In the genomic region with DNA sequence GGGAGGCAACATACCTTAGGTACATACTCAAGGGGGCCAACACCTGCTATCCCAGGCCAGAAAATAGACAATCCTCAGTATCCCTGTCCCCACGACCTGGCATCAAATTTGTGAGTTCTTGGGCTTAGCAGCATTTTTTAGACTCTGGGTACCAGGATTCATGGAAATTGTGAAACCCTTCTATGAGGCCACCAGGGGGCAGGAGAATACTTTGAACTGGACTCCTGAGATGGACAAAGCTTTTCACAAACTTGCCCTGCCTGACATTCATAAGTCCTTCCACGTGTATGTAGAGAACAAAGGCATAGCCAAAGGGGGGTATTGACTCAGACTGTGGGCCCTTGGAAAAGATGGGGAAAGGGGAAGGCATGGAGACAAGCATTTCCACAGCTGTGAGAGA, we compare ENCODE assay signal across 8 mouse cellular contexts. TPM values are rescaled to one million over a fixed set of nuclear protein-coding genes. Genes with fewer than 3 reads are reported as not detected.
DNase-seq lines count a peak whose midpoint lies in the region; ATAC-seq and TF ChIP-seq lines count a peak whose summit lies in the region.
"Had no signal": no experiment of that assay in that cellular context is flagged by ENCODE, and none has a peak within 500 bp of the region (broad histone marks: within the 10 kb centered on the region; RNA-seq: fewer than 3 reads in every experiment).

No protein-coding gene starts in this region.

- DNase-seq in kidney, adult 8-10 months: peak; percentile 31 to 53
- DNase-seq in CD4-positive helper T cell, adult 2 months (ENCODE audit: low read depth, low spot score): peak; percentile 12
- peak; percentile 14 for DNase-seq in T-cell, adult 2 months (ENCODE audit: low spot score)
- no peak for DNase-seq in heart, postnatal 0 days (ENCODE audit: low spot score)
- DNase-seq in neural tube, embryonic 11.5 days (ENCODE audit: low spot score): peak; percentile 23
- no peak for DNase-seq in layer of hippocampus, adult 9-10 months (ENCODE audit: low spot score)

- no peak overlapping the region for H3K4me2 ChIP-seq in kidney, embryonic 14.5 days (replicated peaks; ENCODE audit: low read depth, low read length)
- H3K4me2 ChIP-seq in heart, postnatal 0 days (ENCODE audit: low read depth, low read length): no peak overlapping the region
- no peak overlapping the region for H3K4me2 ChIP-seq in neural tube, embryonic 11.5 days (ENCODE audit: low read depth)
- H3K4me2 ChIP-seq: neural tube, embryonic 13.5 days had no signal

- H3K9ac ChIP-seq in kidney, embryonic 14.5 days (ENCODE audit: low read depth, low read length): no peak overlapping the region
- H3K9ac ChIP-seq in heart, postnatal 0 days (replicated peaks; ENCODE audit: low read depth, low read length): no peak overlapping the region
- H3K9ac ChIP-seq in neural tube, embryonic 11.5 days (ENCODE audit: low read length): no peak overlapping the region
- H3K9ac ChIP-seq: neural tube, embryonic 13.5 days had no signal

- H3K4me3 ChIP-seq in kidney, embryonic 14.5 days (ENCODE audit: low read length): no peak overlapping the region
- H3K4me3 ChIP-seq in heart, postnatal 0 days (ENCODE audit: low read depth, low read length): no peak overlapping the region
- H3K4me3 ChIP-seq in neural tube, embryonic 11.5 days (ENCODE audit: low read depth, low read length): no peak overlapping the region
- H3K4me3 ChIP-seq: neural tube, embryonic 13.5 days had no signal

- no peaks in the 10 kb centered on the region for H3K27me3 ChIP-seq in kidney, embryonic 14.5 days (ENCODE audit: control insufficient read depth, insufficient read depth, low read length)
- H3K27me3 ChIP-seq in heart, postnatal 0 days (ENCODE audit: control insufficient read depth, insufficient read depth, low read length): no peaks in the 10 kb centered on the region
- H3K27me3 ChIP-seq in neural tube, embryonic 11.5 days (ENCODE audit: control insufficient read depth, insufficient read depth, low read length): no peaks in the 10 kb centered on the region
- H3K27me3 ChIP-seq: neural tube, embryonic 13.5 days had no signal

- TF ChIP-seq EP300 in heart, postnatal 0 days (IDR thresholded peaks at IDR 0.05; ENCODE audit: low read depth): no peak

- H3K9me3 ChIP-seq in kidney, embryonic 14.5 days (ENCODE audit: control insufficient read depth, low read length): peaks cover 22% of the 10 kb centered on the region
- H3K9me3 ChIP-seq in heart, postnatal 0 days (replicated peaks; ENCODE audit: control insufficient read depth, low read length): peaks cover 28% of the 10 kb centered on the region
- peaks cover 10% of the 10 kb centered on the region for H3K9me3 ChIP-seq in neural tube, embryonic 11.5 days (ENCODE audit: control insufficient read depth, low read length)

- ATAC-seq in kidney, embryonic 14.5 days (ENCODE audit: low FRiP score, low TSS enrichment): no peak
- no peak for ATAC-seq in heart, postnatal 0 days (ENCODE audit: insufficient read depth, low read depth)
- no peak for ATAC-seq in neural tube, embryonic 11.5 days (ENCODE audit: insufficient read depth, low FRiP score, low TSS enrichment)

- H3K4me1 ChIP-seq in kidney, embryonic 14.5 days (ENCODE audit: control insufficient read depth, insufficient read depth, low read length): no peaks in the 10 kb centered on the region
- no peaks in the 10 kb centered on the region for H3K4me1 ChIP-seq in heart, postnatal 0 days (ENCODE audit: control insufficient read depth, insufficient read depth)
- H3K4me1 ChIP-seq in neural tube, embryonic 11.5 days (ENCODE audit: control insufficient read depth, insufficient read depth, low read length): no peaks in the 10 kb centered on the region
- H3K4me1 ChIP-seq: neural tube, embryonic 13.5 days had no signal

- 37% methylated on average over 2 of the region's 2 CpGs for WGBS in kidney, embryonic 14.5 days
- 40% methylated on average over 2 of the region's 2 CpGs for WGBS in heart, postnatal 0 days
- 44% methylated on average over 2 of the region's 2 CpGs for WGBS in neural tube, embryonic 11.5 days

- H3K36me3 ChIP-seq in kidney, embryonic 14.5 days (ENCODE audit: control insufficient read depth, insufficient read depth, low read length): no peaks in the 10 kb centered on the region
- peaks cover 6% of the 10 kb centered on the region; the same call in 1 of the 2 replicates for H3K36me3 ChIP-seq in heart, postnatal 0 days (replicated peaks; ENCODE audit: control insufficient read depth, insufficient read depth, low read length)
- H3K36me3 ChIP-seq in neural tube, embryonic 11.5 days (ENCODE audit: control insufficient read depth, insufficient read depth, low read length): no peaks in the 10 kb centered on the region
- H3K36me3 ChIP-seq: neural tube, embryonic 13.5 days had no signal

- H3K27ac ChIP-seq in kidney, embryonic 14.5 days (ENCODE audit: low read depth, low read length): no peak overlapping the region
- no peak overlapping the region for H3K27ac ChIP-seq in heart, postnatal 0 days (ENCODE audit: low read depth)
- H3K27ac ChIP-seq in neural tube, embryonic 11.5 days (ENCODE audit: low read depth, low read length): no peak overlapping the region
- H3K27ac ChIP-seq: neural tube, embryonic 13.5 days had no signal

- peak; percentile 47 for TF ChIP-seq CTCF in heart, postnatal 0 days (IDR thresholded peaks at IDR 0.05; ENCODE audit: low read depth)

RNA-seq across cellular contexts. Expression of a gene that starts 17.6 kb away (rescaled TPM):
- polyA plus RNA-seq in kidney, embryonic 14.5 days (2014; fragmentation: Nextera tagmentation; extraction: Ambion mirVana): 66.4 and 89.3 TPM in 2 replicates
- total RNA-seq in heart, postnatal 0 days (2014; rRNA removed; ENCODE audit: low replicate concordance): 16.7 and 22.9 TPM in 2 replicates
- 32.8 and 37.4 TPM in 2 replicates for polyA plus RNA-seq in heart, postnatal 0 days (2015; fragmentation: Nextera tagmentation; extraction: Ambion mirVana)
- polyA plus RNA-seq in neural tube, embryonic 11.5 days (2014; fragmentation: Nextera tagmentation; extraction: Ambion mirVana): 98.7 and 100.0 TPM in 2 replicates

Comparison
In these comparisons a context has a peak if more than half of its experiments do, and no peak if none do; other contexts are left out.
1. DNase-seq: peak in kidney, adult 8-10 months (2 of 2), CD4-positive helper T cell, adult 2 months (single experiment), T-cell, adult 2 months (single experiment) and neural tube, embryonic 11.5 days (single experiment); none in heart, postnatal 0 days (single experiment) and layer of hippocampus, adult 9-10 months (single experiment).